Mouse (Mus musculus) c-Kit-positive CD71-positive TER-119-positive erythroid progenitor cells, embryonic 14.5 days (primary cell): Measurements from ENCODE around the gene Slc43a2.

Experiments
- DNase-seq: peaks from one replicate; pipeline ENCODE4 v3.0.0-alpha.2; 2013; ENCODE audit warnings: low spot score

Gene Slc43a2

GRCm38 (mm10) chr11:75531469-75532242, at the start of gene Slc43a2:
Slc43a2 (plus strand) TSS chr11:75531694.
- peak; percentile 92 for DNase-seq

DNA sequence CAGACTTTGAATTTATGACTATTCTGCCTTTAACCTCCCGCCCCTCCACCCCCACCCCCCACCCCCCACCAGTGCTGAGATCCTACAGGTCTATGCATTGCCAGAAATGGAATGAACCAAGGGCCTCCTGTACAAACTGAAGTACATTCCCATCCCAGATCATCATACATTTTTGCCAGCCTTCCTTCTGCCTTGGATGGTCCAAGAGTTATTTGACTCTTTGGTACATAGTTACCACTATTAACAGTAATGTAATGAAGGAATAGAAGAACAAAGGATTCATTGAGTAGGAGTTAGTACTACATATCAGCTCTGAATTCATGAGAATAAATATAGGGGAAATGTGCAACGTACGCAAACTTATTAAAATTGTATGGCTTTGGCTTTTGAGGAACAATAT, 45.3 kb upstream of the Slc43a2 start:
- no peak for DNase-seq

DNA sequence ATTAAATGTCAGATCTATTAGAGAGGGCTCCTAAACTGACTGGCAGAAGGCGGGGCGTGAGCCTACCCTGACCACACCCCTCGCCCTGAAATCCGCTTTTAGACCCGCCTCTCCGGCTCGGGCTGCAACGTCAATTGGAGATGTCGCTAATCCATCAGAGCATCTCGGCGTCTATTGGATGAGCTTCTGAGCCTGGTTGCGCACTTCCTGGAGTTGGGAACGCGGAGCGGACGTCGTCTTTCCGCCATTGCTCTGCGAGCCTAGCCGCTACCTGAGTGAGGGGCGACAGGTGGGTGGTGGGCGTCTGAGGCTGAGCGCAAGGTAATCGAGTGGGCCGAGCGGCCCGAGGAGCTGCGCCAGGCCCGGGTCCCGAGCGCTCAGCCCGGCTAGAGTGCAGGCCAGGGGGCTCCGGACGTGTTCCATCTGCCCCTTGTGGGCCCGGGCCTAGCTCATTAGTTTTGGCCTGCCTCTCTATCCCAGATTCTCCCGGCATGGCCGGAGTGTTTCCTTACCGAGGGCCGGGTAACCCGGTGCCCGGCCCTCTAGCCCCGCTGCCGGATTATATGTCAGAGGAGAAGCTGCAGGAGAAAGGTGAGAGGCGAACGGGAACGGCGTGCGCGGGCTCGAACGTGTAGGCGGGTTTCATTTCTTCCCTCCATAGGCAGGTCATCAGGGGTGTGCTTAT, 44.8 kb upstream of the Slc43a2 start, which contains the start of gene Prpf8:
Prpf8 (plus strand) TSS at position 216 of the 685 bp plus-strand sequence.
- peak; percentile 99 for DNase-seq

- DNase-seq = no peak
Observed at GRCm38 (mm10) chr11:75487496-75487895, 44.0 kb upstream of the Slc43a2 start.

DNA sequence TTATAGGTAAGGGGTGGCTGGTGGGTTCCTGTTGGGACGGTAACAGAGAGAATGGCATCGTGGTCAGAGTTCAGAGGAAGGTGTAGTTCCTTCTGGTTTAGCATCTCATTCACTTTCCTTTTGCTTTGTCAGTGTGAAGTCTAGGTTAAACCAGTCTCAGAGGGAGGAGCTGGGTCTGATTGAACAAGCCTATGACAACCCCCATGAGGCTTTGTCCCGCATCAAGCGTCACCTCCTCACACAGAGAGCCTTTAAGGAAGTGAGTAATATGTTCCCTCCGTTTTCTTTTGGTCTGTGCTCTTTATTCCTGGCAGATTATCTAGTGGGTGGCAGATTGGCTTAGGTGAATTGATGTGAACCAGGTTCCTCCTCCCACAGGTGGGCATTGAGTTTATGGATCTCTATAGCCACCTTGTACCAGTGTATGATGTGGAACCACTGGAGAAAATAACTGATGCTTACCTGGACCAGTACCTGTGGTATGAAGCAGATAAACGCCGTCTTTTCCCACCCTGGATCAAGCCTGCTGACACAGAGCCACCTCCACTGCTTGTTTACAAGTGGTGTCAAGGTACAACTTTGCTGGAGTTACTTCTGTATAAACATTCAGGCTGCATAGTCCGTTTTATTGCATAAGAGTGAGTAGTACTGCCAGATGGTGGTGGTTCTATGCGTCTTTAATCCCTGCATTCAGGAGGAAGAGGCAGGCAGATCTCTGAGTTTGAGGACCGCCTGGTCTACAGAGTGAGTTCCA, 37.0 kb upstream of the Slc43a2 start:
- no peak for DNase-seq

GRCm38 (mm10) chr11:75498126-75498525, 33.4 kb upstream of the Slc43a2 start:
- no peak for DNase-seq

- DNase-seq = no peak
Observed at GRCm38 (mm10) chr11:75508162-75508561, 23.3 kb upstream of the Slc43a2 start.

DNA sequence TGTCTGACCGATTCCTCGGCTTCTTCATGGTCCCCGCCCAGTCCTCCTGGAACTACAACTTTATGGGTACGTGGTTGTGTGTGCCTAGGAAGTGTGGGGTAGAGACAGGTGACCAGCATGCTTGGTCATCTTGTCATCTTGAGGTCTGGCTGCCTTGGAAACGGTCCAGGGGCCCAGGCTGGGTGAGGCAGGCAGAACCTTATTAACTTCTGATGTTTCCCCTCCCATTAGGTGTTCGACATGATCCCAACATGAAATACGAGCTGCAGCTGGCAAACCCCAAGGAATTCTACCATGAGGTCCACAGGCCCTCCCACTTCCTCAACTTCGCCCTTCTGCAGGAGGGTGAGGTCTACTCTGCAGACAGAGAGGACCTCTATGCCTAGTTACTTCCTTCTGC, 22.6 kb upstream of the Slc43a2 start:
- no peak for DNase-seq

- DNase-seq = no peak
Observed at GRCm38 (mm10) chr11:75509741-75510626, 21.5 kb upstream of the Slc43a2 start, which contains the start of gene Rilp. Rilp (plus strand) TSS chr11:75510094.

DNA sequence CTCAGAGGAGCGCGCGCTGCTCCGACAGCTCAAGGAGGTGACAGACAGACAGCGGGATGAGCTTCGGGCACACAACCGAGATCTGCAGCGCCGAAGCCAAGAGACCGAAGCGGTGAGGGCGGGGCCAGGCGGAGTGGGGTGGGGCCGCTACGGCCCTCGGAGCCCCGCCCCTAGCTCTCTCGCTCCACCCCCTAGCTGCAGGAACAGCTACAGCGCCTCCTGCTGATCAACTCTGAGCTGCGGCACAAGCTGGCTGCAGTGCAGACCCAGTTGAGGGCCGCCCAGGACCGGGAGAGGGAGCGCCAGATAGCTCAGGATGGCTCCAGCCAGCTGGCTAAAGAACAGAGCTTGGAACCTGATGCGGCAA, 20.9 kb upstream of the Slc43a2 start:
- DNase-seq = peak; percentile 87

GRCm38 (mm10) chr11:75511213-75511612, 20.3 kb upstream of the Slc43a2 start:
- DNase-seq = no peak

- DNase-seq = no peak
Observed at GRCm38 (mm10) chr11:75512301-75513018, 19.0 kb upstream of the Slc43a2 start.

GRCm38 (mm10) chr11:75513336-75513735, 18.2 kb upstream of the Slc43a2 start, which contains the start of gene Scarf1:
Scarf1 (plus strand) TSS chr11:75513540.
- DNase-seq = no peak

GRCm38 (mm10) chr11:75515186-75515585, 16.3 kb upstream of the Slc43a2 start:
- DNase-seq = no peak

DNA sequence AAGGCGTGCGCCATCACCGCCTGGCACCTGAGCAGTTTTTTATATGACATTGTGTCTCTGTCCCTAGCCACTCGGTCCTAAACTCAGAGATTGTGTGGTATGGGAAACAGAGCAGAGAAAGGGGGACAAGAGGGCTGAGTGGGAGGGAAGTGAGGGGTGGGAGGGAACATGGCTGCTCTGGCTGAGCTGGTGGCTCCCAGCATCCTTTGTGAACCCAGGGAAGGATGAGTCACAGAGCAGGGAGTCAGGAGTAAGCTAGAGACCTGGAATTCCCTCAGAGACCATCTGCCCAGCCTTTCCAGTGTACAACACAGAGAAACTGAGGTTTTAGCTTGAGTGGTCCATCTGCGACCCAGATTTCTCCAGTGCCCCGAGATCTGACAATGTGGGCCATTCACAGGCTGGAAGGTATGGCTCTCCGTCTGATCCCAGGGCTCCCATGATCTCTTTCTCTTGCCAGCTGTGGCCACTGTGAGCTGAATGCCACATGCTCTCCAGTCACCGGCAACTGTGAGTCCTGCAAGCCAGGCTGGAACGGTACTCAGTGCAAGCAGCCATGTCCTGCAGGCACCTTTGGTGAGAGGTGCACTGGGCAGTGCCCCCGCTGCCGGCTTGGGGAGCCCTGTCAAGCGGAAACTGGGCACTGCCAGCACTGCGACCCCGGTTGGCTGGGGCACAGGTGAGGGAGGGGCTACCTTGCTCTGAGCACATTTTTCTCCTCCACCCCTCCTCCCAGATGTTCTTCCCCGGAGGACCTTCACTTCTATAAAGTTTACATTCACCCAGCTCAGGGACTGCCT, 11.5 kb upstream of the Slc43a2 start:
- no peak for DNase-seq

GRCm38 (mm10) chr11:75521609-75522008, 9.9 kb upstream of the Slc43a2 start:
- DNase-seq = no peak

DNA sequence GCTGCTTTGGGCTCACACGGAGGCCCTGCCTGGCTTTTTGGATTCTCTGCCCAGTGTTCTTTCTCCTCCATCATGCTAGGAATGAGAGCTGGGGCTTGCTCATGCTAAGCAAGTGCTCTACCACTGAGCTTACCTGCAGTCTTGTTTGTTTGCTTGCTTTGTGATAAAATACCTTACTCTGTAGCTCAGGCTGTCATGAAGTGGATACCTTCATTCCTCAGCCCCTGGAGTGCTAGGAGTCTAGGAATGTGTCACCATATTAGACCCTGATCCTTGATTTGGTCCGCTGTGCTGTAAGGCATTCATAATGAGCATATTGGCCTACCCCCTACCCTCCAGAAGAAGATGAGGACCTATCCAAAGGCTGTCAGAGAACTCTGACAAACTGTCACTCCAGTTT, 8.7 kb upstream of the Slc43a2 start:
- no peak for DNase-seq

DNA sequence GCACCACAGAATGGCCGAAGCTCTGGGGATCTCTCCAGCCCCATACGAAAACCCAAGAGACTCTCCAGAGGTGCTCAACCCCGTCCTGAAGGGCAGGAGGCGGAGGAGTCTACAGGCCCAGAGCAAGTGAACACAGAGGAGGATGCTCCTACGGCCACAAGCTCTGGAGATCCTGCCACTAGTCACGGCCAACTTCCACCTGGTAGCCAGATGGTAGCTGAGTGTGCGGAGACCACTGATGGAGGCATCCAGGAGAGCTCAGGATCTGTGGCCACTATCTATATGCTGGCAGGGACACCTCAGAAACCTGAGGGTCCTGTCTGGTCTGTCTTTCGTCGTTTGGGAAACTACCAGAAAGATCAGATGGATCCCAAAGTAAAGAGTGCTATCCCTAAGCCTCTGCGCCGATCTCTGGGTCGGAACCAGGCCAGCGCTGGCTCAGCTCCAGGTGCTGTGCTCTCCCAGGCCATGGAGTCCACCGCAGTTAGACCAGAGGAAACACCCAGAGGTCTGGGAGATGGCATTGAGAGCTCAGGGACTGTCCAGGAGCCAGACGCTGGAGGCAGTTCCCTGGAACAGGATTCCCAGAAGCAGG, 5.9 kb upstream of the Slc43a2 start:
- DNase-seq = no peak

DNA sequence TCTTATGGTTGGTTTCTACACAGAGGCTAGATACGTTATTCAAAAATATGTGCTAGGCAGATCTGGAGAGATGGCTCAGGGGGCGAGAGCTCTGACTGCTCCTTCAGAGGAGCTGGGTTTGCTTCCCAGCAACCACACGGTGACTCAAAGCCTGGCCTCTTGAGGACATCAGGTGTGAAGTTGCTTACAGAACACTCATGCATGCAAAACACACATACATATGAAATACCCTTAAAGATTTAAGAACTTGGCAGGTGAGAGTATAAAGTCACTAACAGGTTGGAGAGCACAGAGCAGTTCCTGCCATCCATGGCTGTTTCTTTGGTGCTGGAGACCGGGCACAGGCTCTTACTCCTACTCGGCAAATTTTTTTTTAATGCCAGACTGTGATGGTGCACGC, 4.6 kb upstream of the Slc43a2 start:
- no peak for DNase-seq

GRCm38 (mm10) chr11:75529771-75530170, 1.7 kb upstream of the Slc43a2 start:
- no peak for DNase-seq
